Mouse (Mus musculus) MEL (cell line): Measurements from ENCODE around the gene Gsk3b. TPM values are rescaled to one million over a fixed set of nuclear protein-coding genes. Genes with fewer than 3 reads are reported as not detected.

Experiments used
- DNase-seq: peaks from one replicate; pipeline ENCODE4 v3.0.0; 2011; ENCODE audit warnings: low read depth, low spot score
- H3K27ac ChIP-seq: 2 replicates; pipeline ENCODE4 v1.5.1; 2012; ENCODE audit warnings: low read depth, mild to moderate bottlenecking, control low read depth, low read length, moderate library complexity; ENCODE audit not compliant: control insufficient read depth
- H3K27me3 ChIP-seq, 2 experiments: fragments of 150-350 bp in 1 of 2; sonication (generic) in 1 of 2; 2 replicates each; pipeline ENCODE4 v1.6.1; 2012; ENCODE audit warnings: low read length in 2 of 2, mild to moderate bottlenecking in 2 of 2, improper control_type of control experiment in 1 of 2, moderate library complexity in 1 of 2; ENCODE audit not compliant: insufficient read depth in 2 of 2, control insufficient read depth in 1 of 2
- H3K36me3 ChIP-seq, 2 experiments: 2 replicates each; pipeline ENCODE4 v1.6.1; 2012 to 2014; ENCODE audit warnings: low read length in 2 of 2, improper control_type of control experiment in 1 of 2, inconsistent platforms in 1 of 2, mild to moderate bottlenecking in 1 of 2; ENCODE audit not compliant: insufficient read depth in 2 of 2, control insufficient read depth in 1 of 2
- H3K4me1 ChIP-seq, 2 experiments: fragments of 150-350 bp in 1 of 2; sonication (generic) in 1 of 2; 2 replicates each; pipeline ENCODE4 v1.6.1; 2012; ENCODE audit warnings: low read length in 2 of 2, improper control_type of control experiment in 1 of 2, mild to moderate bottlenecking in 1 of 2; ENCODE audit not compliant: insufficient read depth in 2 of 2, control insufficient read depth in 1 of 2
- H3K4me3 ChIP-seq, 2 experiments: fragments of 150-350 bp in 1 of 2; sonication (generic) in 1 of 2; 2 replicates each; pipeline ENCODE4 v1.5.1; 2012; ENCODE audit warnings: low read depth in 2 of 2, low read length in 2 of 2, mild to moderate bottlenecking in 2 of 2, moderate library complexity in 2 of 2, control low read depth in 1 of 2, improper control_type of control experiment in 1 of 2; ENCODE audit not compliant: control insufficient read depth in 1 of 2, insufficient read depth in 1 of 2
- H3K79me2 ChIP-seq: 2 replicates; pipeline ENCODE4 v1.6.1; 2012; ENCODE audit warnings: mild to moderate bottlenecking, low read length, moderate library complexity; ENCODE audit not compliant: control insufficient read depth, poor library complexity, insufficient read depth
- H3K9ac ChIP-seq: 2 replicates; pipeline ENCODE4 v1.6.1; 2012; ENCODE audit warnings: low read depth, mild to moderate bottlenecking, control low read depth, low read length, moderate library complexity; ENCODE audit not compliant: control insufficient read depth, poor library complexity, severe bottlenecking
- H3K9me3 ChIP-seq: fragments of 150-350 bp; sonication (generic); replicated peaks from 2 replicates; pipeline ENCODE4 v1.6.1; 2012; ENCODE audit warnings: mild to moderate bottlenecking, low read length, improper control_type of control experiment, moderate library complexity; ENCODE audit not compliant: insufficient read depth
- BHLHE40 ChIP-seq: IDR thresholded peaks from 2 replicates; pipeline ENCODE4 v1.6.1; 2012; ENCODE audit warnings: low read depth, mild to moderate bottlenecking, inconsistent platforms, low read length, improper control_type of control experiment, borderline replicate concordance
- CHD1 ChIP-seq: IDR thresholded peaks from 2 replicates; pipeline ENCODE4 v1.6.1; 2012; ENCODE audit warnings: low read depth, mild to moderate bottlenecking, inconsistent platforms, low read length, improper control_type of control experiment
- CHD2 ChIP-seq: IDR thresholded peaks from 2 replicates; pipeline ENCODE4 v1.6.1; 2011; ENCODE audit warnings: low read length, improper control_type of control experiment
- E2F4 ChIP-seq: IDR thresholded peaks from 2 replicates; pipeline ENCODE4 v1.6.1; 2011; ENCODE audit warnings: low read depth, low read length, improper control_type of control experiment, borderline replicate concordance
- ELF1 ChIP-seq: IDR thresholded peaks from 2 replicates; pipeline ENCODE4 v1.6.1; 2014; ENCODE audit warnings: low read depth, mild to moderate bottlenecking, inconsistent platforms, low read length, improper control_type of control experiment, moderate library complexity
- ETS1 ChIP-seq: IDR thresholded peaks from 2 replicates; pipeline ENCODE4 v1.6.1; 2012; ENCODE audit warnings: low read depth, mild to moderate bottlenecking, inconsistent platforms, low read length, improper control_type of control experiment, moderate library complexity
- GABPA ChIP-seq: IDR thresholded peaks from 2 replicates; pipeline ENCODE4 v1.6.1; 2012; ENCODE audit warnings: low read depth, mild to moderate bottlenecking, inconsistent platforms, low read length, improper control_type of control experiment, moderate library complexity
- HCFC1 ChIP-seq: IDR thresholded peaks from 2 replicates; pipeline ENCODE4 v1.6.1; 2012; ENCODE audit warnings: low read depth, mild to moderate bottlenecking, inconsistent platforms, low read length, improper control_type of control experiment, moderate library complexity
- MAFK ChIP-seq: IDR thresholded peaks from 2 replicates; pipeline ENCODE4 v1.6.1; 2011; ENCODE audit warnings: low read depth, mild to moderate bottlenecking, low read length, improper control_type of control experiment, borderline replicate concordance
- MAX ChIP-seq: IDR thresholded peaks from 2 replicates; pipeline ENCODE4 v1.6.1; 2011; ENCODE audit warnings: low read length, improper control_type of control experiment
- MAZ ChIP-seq: IDR thresholded peaks from 2 replicates; pipeline ENCODE4 v1.6.1; 2012; ENCODE audit warnings: low read depth, mild to moderate bottlenecking, inconsistent platforms, low read length, improper control_type of control experiment
- MEF2A ChIP-seq: IDR thresholded peaks from 2 replicates; pipeline ENCODE4 v1.6.1; 2014; ENCODE audit warnings: low read depth, mild to moderate bottlenecking, inconsistent platforms, low read length, improper control_type of control experiment; ENCODE audit not compliant: poor library complexity, insufficient replicate concordance, severe bottlenecking; ENCODE audit errors: extremely low read depth
- MXI1 ChIP-seq: IDR thresholded peaks from 2 replicates; pipeline ENCODE4 v1.6.1; 2011; ENCODE audit warnings: mild to moderate bottlenecking, low read depth, low read length, improper control_type of control experiment
- MYC ChIP-seq: IDR thresholded peaks from 2 replicates; pipeline ENCODE4 v1.6.1; 2011; ENCODE audit warnings: low read depth, mild to moderate bottlenecking, low read length, improper control_type of control experiment, moderate library complexity
- POLR2A ChIP-seq, 2 experiments: IDR thresholded peaks; 2 replicates each; pipeline ENCODE4 v1.6.1; 2011 to 2012; ENCODE audit warnings: low read length in 2 of 2, mild to moderate bottlenecking in 2 of 2, control low read depth in 1 of 2, improper control_type of control experiment in 1 of 2, low read depth in 1 of 2, moderate library complexity in 1 of 2; ENCODE audit not compliant: control insufficient read depth in 1 of 2, insufficient read depth in 1 of 2, poor library complexity in 1 of 2
- POLR2AphosphoS2 ChIP-seq: IDR thresholded peaks from 2 replicates; pipeline ENCODE4 v1.6.1; 2011; ENCODE audit warnings: low read length, improper control_type of control experiment
- POLR2AphosphoS5 ChIP-seq: IDR thresholded peaks from 2 replicates; pipeline ENCODE4 v1.6.1; 2012; ENCODE audit warnings: low read depth, borderline replicate concordance, mild to moderate bottlenecking, inconsistent platforms, low read length, moderate library complexity, mixed read lengths
- RAD21 ChIP-seq: IDR thresholded peaks from 2 replicates; pipeline ENCODE4 v1.6.1; 2011; ENCODE audit warnings: mild to moderate bottlenecking, low read depth, low read length, improper control_type of control experiment
- SIN3A ChIP-seq: IDR thresholded peaks from 2 replicates; pipeline ENCODE4 v1.6.1; 2012; ENCODE audit warnings: low read length, improper control_type of control experiment, inconsistent platforms
- SMC3 ChIP-seq: IDR thresholded peaks from 2 replicates; pipeline ENCODE4 v1.6.1; 2011; ENCODE audit warnings: low read depth, low read length, improper control_type of control experiment
- TAL1 ChIP-seq: IDR thresholded peaks from 2 replicates; pipeline ENCODE4 v1.6.1; 2012; ENCODE audit warnings: mild to moderate bottlenecking, inconsistent platforms, low read length, moderate library complexity, mixed read lengths
- TBP ChIP-seq: IDR thresholded peaks from 2 replicates; pipeline ENCODE4 v1.8.0; 2011; ENCODE audit warnings: low read depth, low read length, improper control_type of control experiment
- TCF12 ChIP-seq: IDR thresholded peaks from 2 replicates; pipeline ENCODE4 v1.6.1; 2014; ENCODE audit warnings: low read depth, mild to moderate bottlenecking, inconsistent platforms, low read length, improper control_type of control experiment, moderate library complexity
- UBTF ChIP-seq: IDR thresholded peaks from 2 replicates; pipeline ENCODE4 v1.6.1; 2012; ENCODE audit warnings: low read depth, mild to moderate bottlenecking, inconsistent platforms, low read length, improper control_type of control experiment, moderate library complexity, borderline replicate concordance; ENCODE audit not compliant: insufficient read depth
- USF1 ChIP-seq: IDR thresholded peaks from 2 replicates; pipeline ENCODE4 v1.6.1; 2014; ENCODE audit warnings: low read depth, mild to moderate bottlenecking, inconsistent platforms, low read length, improper control_type of control experiment, moderate library complexity
- ZKSCAN1 ChIP-seq: IDR thresholded peaks from 2 replicates; pipeline ENCODE4 v1.6.1; 2012; ENCODE audit warnings: low read depth, mild to moderate bottlenecking, inconsistent platforms, low read length, improper control_type of control experiment, moderate library complexity
- ZNF384 ChIP-seq: IDR thresholded peaks from 2 replicates; pipeline ENCODE4 v1.6.1; 2012; ENCODE audit warnings: low read depth, mild to moderate bottlenecking, inconsistent platforms, low read length, improper control_type of control experiment
- polyA plus RNA-seq, 2 experiments: library from polyadenylated mRNA; stranded (reverse) in 1 of 2; unstranded in 1 of 2; fragments of >175 nt in 1 of 2; fragments of >200 nt in 1 of 2; gene quantifications; 2 replicates each; pipeline versions ENCODE4 v1.2.1 to v1.2.4; 2012; ENCODE audit warnings: low replicate concordance in 2 of 2, low read depth in 1 of 2; ENCODE audit not compliant: insufficient read length in 2 of 2, insufficient read depth in 1 of 2, missing spikeins in 1 of 2
- total RNA-seq: library from RNA; depleted of rRNA; stranded (reverse); fragments of 300-350 nt; gene quantifications from 2 replicates; pipeline ENCODE4 v1.2.3, GENCODE M21; 2012

Gene Gsk3b
- total and polyA plus RNA-seq, 3 experiments = 8.8 to 20.1 TPM; not detected in 1

DNA sequence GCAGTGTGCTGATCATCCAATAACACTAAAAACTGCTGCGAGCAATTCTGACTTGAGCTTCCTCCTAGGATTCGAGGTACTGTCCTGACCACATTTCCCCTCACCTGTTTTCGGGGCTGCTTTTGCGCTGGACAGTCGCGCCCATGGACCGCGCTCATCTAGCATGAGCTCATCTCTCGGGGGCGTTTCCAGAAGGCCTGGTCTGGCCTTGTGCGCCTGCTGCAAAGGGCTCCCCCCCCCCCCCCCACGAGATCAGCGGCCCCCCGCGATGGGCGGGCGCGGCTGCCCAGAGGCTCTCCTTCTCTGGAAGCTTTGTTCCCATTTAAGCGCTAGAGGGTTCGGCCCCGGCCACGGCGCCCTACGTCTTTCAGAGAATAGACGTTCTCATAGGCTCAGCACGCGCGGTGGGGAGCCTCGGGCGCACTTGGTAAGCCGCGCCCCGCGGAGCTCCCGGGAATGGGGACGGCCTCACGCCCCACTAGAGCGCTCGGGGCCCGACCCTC lies 624 bp upstream of the Gsk3b start:
- TF ChIP-seq BHLHE40 = no peak
- peak in 1 of 2 experiments; percentile 87; a peak in 1 of 4 replicates for TF ChIP-seq POLR2A (IDR thresholded peaks at IDR 0.05; ENCODE audit: control insufficient read depth in 1 of 2, insufficient read depth in 1 of 2, low read depth in 1 of 2, low read length in 2 of 2, poor library complexity in 1 of 2)
- no peak for TF ChIP-seq ZNF384
- TF ChIP-seq RAD21 = no peak
- TF ChIP-seq ELF1 = no peak
- peak; percentile 27; the same call in 1 of the 2 replicates for TF ChIP-seq ETS1
- TF ChIP-seq MYC = peak; percentile 44; the same call in 1 of the 2 replicates
- TF ChIP-seq E2F4 = no peak
- peak; percentile 55; the same call in 1 of the 2 replicates for TF ChIP-seq MAX
- no peak for TF ChIP-seq TBP
- TF ChIP-seq CHD2 = no peak
- TF ChIP-seq HCFC1 = no peak
- TF ChIP-seq SIN3A = peak; percentile 76
- TF ChIP-seq POLR2AphosphoS5 = no peak
- no peak; the same call in 1 of the 2 replicates for TF ChIP-seq MAZ
- TF ChIP-seq SMC3 = no peak
- no peak for TF ChIP-seq MAFK
- TF ChIP-seq USF1 = no peak
- TF ChIP-seq TCF12 = no peak
- no peak for TF ChIP-seq CHD1
- TF ChIP-seq UBTF = 0 out of 2 replicates have a peak, but pooled peaks have one; percentile 47
- peak; percentile 42 for TF ChIP-seq POLR2AphosphoS2
- TF ChIP-seq TAL1 = no peak
- TF ChIP-seq MXI1 = peak; percentile 21
- no peak for TF ChIP-seq ZKSCAN1
- TF ChIP-seq MEF2A = no peak
- TF ChIP-seq GABPA = no peak
- Histone ChIP-seq H3K79me2 (peaks cover 36% of the 10 kb centered on the region), H3K4me3 (peak overlapping the region; percentile 75 to 87), H3K9me3 (no peaks in the 10 kb centered on the region), H3K27me3 (no peaks in the 10 kb centered on the region), H3K4me1 (peaks cover 4 to 7% of the 10 kb centered on the region in 2 experiments; a peak in 3 of 4 replicates), H3K36me3 (peaks cover 0 to 20% of the 10 kb centered on the region in 2 experiments; a peak in 2 of 4 replicates), H3K27ac (peak overlapping the region; percentile 89), H3K9ac (peak overlapping the region; percentile 88)
- DNase-seq = no peak
